Mouse (Mus musculus) stomach, postnatal 0 days (tissue): ENCODE measurements at regions not wholly inside any gene's neighbourhood (a gene's known extent, or its start where the extent isn't known, plus 50 kb on each side); places are given as distances from the start of the nearest gene placed in this dataset.

Experiments used
- CTCF ChIP-seq: IDR thresholded peaks from 2 replicates; pipeline ENCODE4 v1.5.1; 2016; ENCODE audit warnings: antibody characterized with exemption, low read depth, mild to moderate bottlenecking, moderate library complexity
- EP300 ChIP-seq: optimal IDR thresholded peaks from 2 replicates; pipeline ENCODE3; 2016; ENCODE audit warnings: antibody characterized with exemption

DNA sequence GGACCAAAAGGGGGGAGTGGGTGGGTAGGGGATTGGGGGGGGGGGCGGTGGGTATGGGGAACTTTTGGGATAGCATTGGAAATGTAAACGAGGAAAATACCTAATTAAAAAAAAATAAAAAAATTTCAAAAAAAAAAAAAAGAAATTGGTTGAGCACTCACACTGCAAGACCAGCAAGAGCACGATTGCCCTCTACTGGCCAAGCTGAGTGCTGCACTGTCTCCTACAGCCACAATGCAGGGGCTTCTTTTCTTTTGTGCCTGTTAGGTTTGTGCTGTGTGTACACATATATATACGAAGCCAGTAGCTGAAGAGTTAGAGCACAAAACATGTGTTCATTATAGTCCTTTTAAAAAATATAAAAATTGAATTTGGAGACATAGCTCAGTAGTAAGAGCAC, 55.6 kb downstream of the Mup20 start:
- peak; percentile 72 for TF ChIP-seq CTCF
- no peak for TF ChIP-seq EP300
